Mouse (Mus musculus): ENCODE results near the gene Auts2.

DNA sequence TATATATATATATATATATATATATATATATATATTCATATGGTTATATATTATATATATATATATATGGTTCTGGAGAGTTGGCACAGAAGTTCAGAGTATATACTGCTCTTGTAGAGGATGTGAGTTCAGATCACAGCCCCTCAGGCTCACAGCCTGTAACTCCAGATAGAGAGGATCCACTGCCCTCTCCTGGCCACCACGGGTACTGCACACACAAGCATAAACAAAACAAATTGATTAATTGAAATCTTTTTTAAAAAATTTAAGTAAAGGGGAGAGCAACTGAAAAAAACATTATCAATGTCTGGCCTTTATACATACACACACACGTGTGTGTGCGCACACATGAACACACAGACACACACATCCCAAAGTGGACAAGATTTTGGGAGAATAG lies 1120.4 kb downstream of the Auts2 start:
- peak; percentile 39 for TF ChIP-seq CTCF (IDR thresholded peaks at IDR 0.05; ENCODE audit: low read depth)
- no peak for TF ChIP-seq EP300 (IDR thresholded peaks at IDR 0.05; ENCODE audit: low read depth)
